Mouse (Mus musculus) erythroblast, embryonic 14.5 days (primary cell): ENCODE data around the gene Myo18a. TPM values are rescaled to one million over a fixed set of nuclear protein-coding genes. Genes with fewer than 3 reads are reported as not detected.

Experiments used
- H3K27me3 ChIP-seq: 2 replicates; pipeline ENCODE4 v1.6.1; 2012; ENCODE audit warnings: inconsistent platforms; ENCODE audit not compliant: control insufficient read depth
- H3K36me3 ChIP-seq: 2 replicates; pipeline ENCODE4 v1.6.1; 2012; ENCODE audit warnings: mild to moderate bottlenecking, inconsistent platforms; ENCODE audit not compliant: control insufficient read depth
- H3K4me1 ChIP-seq: 2 replicates; pipeline ENCODE4 v1.6.1; 2012; ENCODE audit warnings: inconsistent platforms; ENCODE audit not compliant: control insufficient read depth
- H3K4me3 ChIP-seq: replicated peaks from 2 replicates; pipeline ENCODE3; 2012; ENCODE audit warnings: moderate library complexity, mild to moderate bottlenecking, inconsistent platforms
- H3K9me3 ChIP-seq: 2 replicates; pipeline ENCODE4 v1.6.1; 2012; ENCODE audit warnings: low read length, inconsistent platforms, mixed read lengths; ENCODE audit not compliant: control insufficient read depth
- GATA1 ChIP-seq: IDR thresholded peaks from 2 replicates; pipeline ENCODE4 v1.6.1; 2012; ENCODE audit warnings: low read length, inconsistent platforms, mixed read lengths
- TAL1 ChIP-seq: IDR thresholded peaks from 3 replicates; pipeline ENCODE4 v1.6.1; 2012; ENCODE audit warnings: low read length, inconsistent platforms, mixed read lengths
- polyA plus RNA-seq: library from polyadenylated mRNA; stranded (reverse); fragments of >175 nt; gene quantifications from 2 replicates; pipeline ENCODE4 v1.2.3, GENCODE M21; 2012

Myo18a gene
- polyA plus RNA-seq, 1 experiment, result 5.1 TPM

GRCm38 (mm10) chr11:77789512-77789911 is 26.5 kb downstream of the Myo18a start:
- Histone ChIP-seq H3K9me3 (no peaks in the 10 kb centered on the region), H3K27me3 (no peaks in the 10 kb centered on the region), H3K4me1 (peaks cover 90% of the 10 kb centered on the region), H3K36me3 (peaks cover 55% of the 10 kb centered on the region), H3K4me3 (no peak overlapping the region)
- TF ChIP-seq TAL1 (no peak), GATA1 (no peak)

- Histone ChIP-seq H3K36me3 (peaks cover 53% of the 10 kb centered on the region), H3K4me1 (peaks cover 84% of the 10 kb centered on the region)
These were observed 27.2 kb downstream of the Myo18a start for GRCm38 (mm10) chr11:77790286-77790685.

GRCm38 (mm10) chr11:77791241-77791727 is 28.2 kb downstream of the Myo18a start:
- Histone ChIP-seq H3K4me3 (peak overlapping the region; percentile 4), H3K27me3 (no peaks in the 10 kb centered on the region)
- TF ChIP-seq TAL1 (no peak), GATA1 (no peak)

More at GRCm38 (mm10) chr11:77790286-77790685, 27.2 kb downstream of the Myo18a start:
- TF ChIP-seq TAL1, result no peak
- no peak for TF ChIP-seq GATA1
- Histone ChIP-seq H3K4me3 (peak overlapping the region; percentile 1), H3K27me3 (no peaks in the 10 kb centered on the region), H3K9me3 (no peaks in the 10 kb centered on the region)

GRCm38 (mm10) chr11:77791752-77792565 is 28.9 kb downstream of the Myo18a start:
- TF ChIP-seq TAL1 (no peak), GATA1 (no peak)
- Histone ChIP-seq H3K36me3 (peaks cover 45% of the 10 kb centered on the region), H3K4me3 (peak overlapping the region; percentile 23), H3K27me3 (no peaks in the 10 kb centered on the region), H3K9me3 (no peaks in the 10 kb centered on the region), H3K4me1 (peaks cover 69% of the 10 kb centered on the region)

More at GRCm38 (mm10) chr11:77791241-77791727, 28.2 kb downstream of the Myo18a start:
- peaks cover 50% of the 10 kb centered on the region for H3K36me3 ChIP-seq
- H3K9me3 ChIP-seq, result no peaks in the 10 kb centered on the region
- peaks cover 74% of the 10 kb centered on the region for H3K4me1 ChIP-seq

GRCm38 (mm10) chr11:77792566-77792909 is 29.5 kb downstream of the Myo18a start:
- peaks cover 41% of the 10 kb centered on the region for H3K36me3 ChIP-seq
- H3K27me3 ChIP-seq, result no peaks in the 10 kb centered on the region
- H3K4me3 ChIP-seq, result no peak overlapping the region
- TF ChIP-seq GATA1, result no peak
- TF ChIP-seq TAL1, result no peak
- H3K9me3 ChIP-seq, result no peaks in the 10 kb centered on the region
- H3K4me1 ChIP-seq, result peaks cover 64% of the 10 kb centered on the region

- H3K9me3 ChIP-seq, result no peaks in the 10 kb centered on the region
- peaks cover 55% of the 10 kb centered on the region for H3K4me1 ChIP-seq
- TF ChIP-seq GATA1, result no peak
- no peak for TF ChIP-seq TAL1
- H3K27me3 ChIP-seq, result no peaks in the 10 kb centered on the region
- H3K4me3 ChIP-seq, result peak overlapping the region; percentile 64
- H3K36me3 ChIP-seq, result peaks cover 33% of the 10 kb centered on the region
These were observed 30.3 kb downstream of the Myo18a start for GRCm38 (mm10) chr11:77793238-77793930.

- H3K27me3 ChIP-seq, result no peaks in the 10 kb centered on the region
- peaks cover 48% of the 10 kb centered on the region for H3K4me1 ChIP-seq
- peaks cover 39% of the 10 kb centered on the region for H3K36me3 ChIP-seq
- no peak overlapping the region for H3K4me3 ChIP-seq
- no peaks in the 10 kb centered on the region for H3K9me3 ChIP-seq
- TF ChIP-seq GATA1, result no peak
- TF ChIP-seq TAL1, result no peak
These were observed 32.2 kb downstream of the Myo18a start for GRCm38 (mm10) chr11:77795216-77795615.

GRCm38 (mm10) chr11:77800491-77800868 is 37.4 kb downstream of the Myo18a start:
- TF ChIP-seq GATA1 (no peak), TAL1 (no peak)
- H3K27me3 ChIP-seq, result no peaks in the 10 kb centered on the region
- no peak overlapping the region for H3K4me3 ChIP-seq
- H3K9me3 ChIP-seq, result no peaks in the 10 kb centered on the region
- peaks cover 26% of the 10 kb centered on the region for H3K36me3 ChIP-seq
- H3K4me1 ChIP-seq, result peaks cover 35% of the 10 kb centered on the region
